Mouse (Mus musculus) adrenal gland, adult 18-20 months (tissue): Measurements from ENCODE around the gene Hmg20b. TPM values are rescaled to one million over a fixed set of nuclear protein-coding genes. Genes with fewer than 3 reads are reported as not detected.

Source experiments
- DNase-seq, 2 experiments: peaks; one replicate each; pipeline ENCODE4 v3.0.0; 2021 to 2022; ENCODE audit warnings: low spot score in 2 of 2
- total RNA-seq, 2 experiments: library from RNA; stranded (reverse); gene quantifications; 1 replicate in 1 of 2; 2 replicates in 1 of 2; pipeline ENCODE4 v1.2.3; 2021

The Hmg20b gene
- total RNA-seq, 2 experiments from 2014 or later: 86.5 to 92.7 TPM

GRCm38 (mm10) chr10:81379809-81380378 lies 29.6 kb upstream of the Hmg20b start:
- DNase-seq: no peak

DNA sequence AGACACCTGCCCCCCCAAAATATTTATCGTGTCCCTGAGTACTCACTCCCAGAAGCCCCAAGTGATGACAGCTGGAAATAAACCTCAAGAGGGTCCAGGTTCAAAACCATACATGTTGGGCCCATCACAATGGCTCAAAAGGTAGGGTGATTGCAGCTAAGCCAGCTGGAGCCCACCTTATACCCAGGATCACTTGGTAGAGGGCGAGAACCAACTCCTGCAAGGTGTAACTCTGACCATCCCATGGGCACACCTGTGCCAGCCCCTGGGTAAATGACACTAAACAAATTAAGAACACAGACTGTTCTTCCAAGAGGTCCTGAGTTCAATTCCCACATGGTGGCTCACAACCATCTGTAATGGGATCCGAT lies 28.9 kb upstream of the Hmg20b start:
- no peak for DNase-seq

DNA sequence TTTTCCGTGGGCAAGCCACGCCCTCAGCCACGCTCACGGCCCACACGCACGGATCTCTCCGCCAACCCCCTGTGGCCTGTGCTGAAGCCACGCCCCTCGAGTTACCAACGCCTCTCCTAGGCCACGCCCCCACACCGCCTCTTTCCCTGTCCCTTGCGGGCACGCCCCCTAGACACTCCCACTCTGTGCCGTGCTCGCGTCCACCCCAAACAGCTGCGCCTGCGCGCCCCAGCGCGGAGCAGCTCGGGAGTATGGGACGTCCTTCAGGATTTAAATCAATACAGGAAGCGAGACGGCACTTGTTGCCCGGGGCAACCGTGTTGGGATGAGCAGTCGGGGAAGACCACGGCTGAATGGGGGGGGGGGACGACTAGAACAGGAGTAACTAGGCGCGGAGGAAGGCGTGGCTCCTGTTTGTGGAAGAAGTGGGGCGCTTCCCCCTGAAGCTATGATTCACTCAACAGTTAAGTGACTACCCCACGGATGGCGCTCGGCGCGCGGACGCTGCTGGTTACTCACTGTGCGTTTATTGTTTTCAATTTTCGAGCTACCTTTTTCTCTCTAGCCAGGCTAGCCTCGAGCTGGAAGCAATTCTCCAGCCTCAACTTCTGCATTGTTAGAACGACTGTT lies 28.4 kb upstream of the Hmg20b start:
- DNase-seq: peak; percentile 100

- DNase-seq: no peak
These were observed 27.7 kb upstream of the Hmg20b start, which contains the start of gene Fzr1 for GRCm38 (mm10) chr10:81377793-81378552. Gene Fzr1 (minus strand): TSS chr10:81378516.

GRCm38 (mm10) chr10:81377362-81377664 lies 27.0 kb upstream of the Hmg20b start:
- DNase-seq: no peak

GRCm38 (mm10) chr10:81376561-81377361 lies 26.5 kb upstream of the Hmg20b start:
- no peak for DNase-seq

GRCm38 (mm10) chr10:81375322-81375721 lies 25.0 kb upstream of the Hmg20b start:
- DNase-seq: no peak

DNA sequence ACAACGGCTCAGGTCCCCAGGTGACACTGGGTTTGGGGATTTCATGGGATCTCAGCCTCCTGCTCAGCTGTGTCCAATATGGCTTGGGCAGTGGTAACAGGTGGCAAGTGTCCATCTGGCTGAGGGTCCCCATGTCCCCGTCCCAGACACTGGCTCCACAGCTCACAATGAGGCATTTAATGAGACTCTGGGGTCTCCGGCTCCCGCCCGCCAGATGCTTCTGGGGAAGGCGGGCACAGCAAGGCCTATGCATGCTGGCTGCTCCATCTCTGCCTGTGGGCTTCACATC lies 16.9 kb upstream of the Hmg20b start:
- DNase-seq: no peak

- no peak for DNase-seq
These were observed 16.4 kb upstream of the Hmg20b start for GRCm38 (mm10) chr10:81366477-81367206.

DNA sequence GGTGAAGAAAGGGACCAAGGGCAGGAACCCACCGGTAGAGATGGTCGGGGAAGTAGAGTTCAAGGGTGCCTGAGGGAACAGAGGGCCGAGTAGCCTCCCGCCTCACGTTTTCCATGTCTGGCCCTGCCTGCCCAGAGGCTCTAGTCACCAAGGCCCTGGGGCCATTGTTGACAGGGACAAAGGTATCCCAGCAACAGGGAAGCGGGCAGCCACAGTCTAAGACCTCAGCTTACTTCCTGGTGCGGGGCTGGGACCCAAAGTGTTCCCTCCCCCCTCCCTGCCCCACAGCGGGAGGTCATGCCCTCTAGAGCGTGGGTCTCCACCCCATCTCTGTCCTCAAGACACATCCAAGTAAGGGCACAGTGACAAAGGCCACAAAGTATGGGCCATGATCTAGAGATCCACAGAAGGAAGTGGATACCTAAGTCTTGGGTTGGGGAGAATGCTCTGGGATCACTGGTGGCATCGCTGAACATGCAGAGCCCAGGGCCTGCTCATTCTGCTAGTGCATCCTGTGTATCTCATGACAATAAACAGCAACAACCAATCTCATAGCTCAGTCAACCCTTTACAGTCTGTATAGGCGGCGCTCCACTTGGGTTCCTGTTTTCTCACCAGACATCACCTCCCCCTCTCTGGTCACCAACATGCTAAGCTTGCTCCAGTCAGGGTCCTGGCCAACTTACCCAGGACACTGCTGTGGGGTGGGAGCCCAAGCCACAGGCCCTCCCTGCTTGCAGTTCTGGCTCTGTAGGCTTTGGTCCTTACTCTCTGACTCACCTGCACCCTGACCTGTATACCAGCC lies 15.6 kb upstream of the Hmg20b start, which contains the start of gene 4930404N11Rik:
Gene 4930404N11Rik, minus strand, starts transcription at position 145 of the 805 bp plus-strand sequence.
- no peak for DNase-seq

GRCm38 (mm10) chr10:81365073-81365472 lies 14.8 kb upstream of the Hmg20b start:
- DNase-seq: no peak

- no peak for DNase-seq
These were observed 14.4 kb upstream of the Hmg20b start for GRCm38 (mm10) chr10:81364666-81365065.

- no peak for DNase-seq
These were observed 13.4 kb upstream of the Hmg20b start for GRCm38 (mm10) chr10:81363436-81364346.

DNA sequence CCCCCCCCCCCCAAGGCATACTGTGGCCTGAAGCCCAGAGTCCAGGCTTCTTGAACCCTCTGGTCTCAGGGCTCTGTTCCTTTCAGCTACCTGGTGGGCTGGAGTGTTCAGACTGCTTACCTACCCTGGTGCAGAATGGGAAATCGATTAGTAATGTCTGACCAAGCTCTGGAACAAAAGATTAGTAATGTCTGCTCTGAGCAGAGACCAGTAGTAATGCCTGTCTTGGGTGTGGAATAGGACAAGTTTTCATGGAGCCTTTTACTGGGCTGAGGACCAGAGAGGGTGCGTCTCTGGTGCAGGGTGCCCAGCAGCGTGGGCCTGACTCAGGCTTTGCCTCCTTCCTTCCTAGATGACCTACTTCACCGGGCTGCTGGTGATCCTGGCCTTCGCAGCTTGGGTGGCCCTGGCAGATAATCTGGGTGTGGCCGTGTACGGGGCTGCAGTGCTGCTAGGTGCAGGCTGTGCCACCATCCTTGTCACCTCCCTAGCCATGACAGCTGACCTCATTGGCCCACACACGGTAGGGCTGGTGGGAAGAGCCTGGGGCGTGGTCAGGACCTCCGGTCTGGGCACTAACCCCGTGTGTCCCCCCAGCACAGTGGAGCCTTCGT lies 12.2 kb upstream of the Hmg20b start:
- no peak for DNase-seq

DNA sequence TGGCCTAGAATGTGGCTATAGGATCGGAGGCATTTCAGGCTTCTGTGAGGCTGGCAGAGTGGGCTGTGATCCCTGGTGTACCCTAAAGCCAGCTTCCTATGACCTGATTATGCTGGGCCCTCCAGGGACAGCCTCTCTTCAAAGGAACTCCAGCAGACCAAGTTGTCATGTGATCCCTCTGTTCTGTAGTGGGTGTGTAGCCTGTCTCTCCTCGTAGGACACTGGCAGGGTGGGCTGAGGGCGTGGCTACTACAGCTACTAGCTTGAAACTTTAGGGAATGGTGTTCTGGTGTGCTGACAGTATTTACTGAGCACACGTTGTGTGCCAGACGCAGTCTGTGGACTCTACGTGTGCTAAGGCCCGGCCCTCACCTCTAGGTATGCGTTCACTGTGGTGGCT lies 10.4 kb upstream of the Hmg20b start:
- DNase-seq: no peak

GRCm38 (mm10) chr10:81358841-81359240 lies 8.6 kb upstream of the Hmg20b start:
- no peak for DNase-seq

DNA sequence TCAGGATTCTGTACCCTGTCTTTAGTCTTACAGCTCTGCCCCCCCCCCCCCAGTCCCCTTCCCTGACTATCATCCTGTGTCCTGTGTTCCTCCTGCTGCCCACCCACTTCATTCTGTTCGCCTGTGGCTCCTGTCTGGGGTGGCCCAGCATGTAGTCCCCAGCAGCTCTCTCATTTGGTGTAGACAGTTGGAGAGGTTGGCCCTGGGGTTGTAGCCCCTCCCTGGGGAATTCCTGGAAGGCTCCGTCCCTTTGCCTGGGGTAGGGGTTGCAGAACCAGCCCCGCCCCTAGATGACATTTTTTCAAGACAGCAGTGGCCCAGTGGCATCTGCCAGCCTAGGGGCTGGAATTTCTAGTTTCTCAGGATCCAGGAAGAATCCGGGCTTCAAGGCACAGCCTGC lies 7.9 kb upstream of the Hmg20b start:
- DNase-seq: no peak

GRCm38 (mm10) chr10:81356991-81357844 lies 6.9 kb upstream of the Hmg20b start, which contains the start of gene Mfsd12:
Gene Mfsd12 (plus strand): TSS chr10:81357491.
- DNase-seq: peak; percentile 88 to 89
